Mouse (Mus musculus): ENCODE data around the gene Agrp.

Agrp gene

GRCm38 (mm10) chr8:105636963-105637510 is at the start of gene Agrp:
TSS of gene Agrp (minus strand) at chr8:105637393.
- TF ChIP-seq GATA4 (IDR thresholded peaks at IDR 0.05; ENCODE audit: insufficient replicate concordance, low read length): no peak

GRCm38 (mm10) chr8:105686551-105686950 is 49.4 kb upstream of the Agrp start:
- no peak for TF ChIP-seq GATA4 (IDR thresholded peaks at IDR 0.05; ENCODE audit: insufficient replicate concordance, low read length)

- no peak for TF ChIP-seq GATA4 (IDR thresholded peaks at IDR 0.05; ENCODE audit: insufficient replicate concordance, low read length)
These were observed 48.7 kb upstream of the Agrp start, which contains the start of gene Carmil2 for GRCm38 (mm10) chr8:105685796-105686308. TSS of gene Carmil2 (plus strand) at chr8:105686274.

- TF ChIP-seq GATA4 (IDR thresholded peaks at IDR 0.05; ENCODE audit: insufficient replicate concordance, low read length): no peak
These were observed 48.1 kb upstream of the Agrp start for GRCm38 (mm10) chr8:105685325-105685724.

- TF ChIP-seq GATA4 (IDR thresholded peaks at IDR 0.05; ENCODE audit: insufficient replicate concordance, low read length): no peak
These were observed 40.7 kb upstream of the Agrp start for GRCm38 (mm10) chr8:105677891-105678290.

GRCm38 (mm10) chr8:105661167-105661566 is 24.0 kb upstream of the Agrp start:
- no peak for TF ChIP-seq GATA4 (IDR thresholded peaks at IDR 0.05; ENCODE audit: insufficient replicate concordance, low read length)

- TF ChIP-seq GATA4 (IDR thresholded peaks at IDR 0.05; ENCODE audit: insufficient replicate concordance, low read length): no peak
These were observed 20.4 kb upstream of the Agrp start for GRCm38 (mm10) chr8:105657641-105658040.

- no peak for TF ChIP-seq GATA4 (IDR thresholded peaks at IDR 0.05; ENCODE audit: insufficient replicate concordance, low read length)
These were observed 11.7 kb upstream of the Agrp start for GRCm38 (mm10) chr8:105648929-105649328.

GRCm38 (mm10) chr8:105645205-105645604 is 8.0 kb upstream of the Agrp start:
- no peak for TF ChIP-seq GATA4 (IDR thresholded peaks at IDR 0.05; ENCODE audit: insufficient replicate concordance, low read length)

GRCm38 (mm10) chr8:105640511-105640910 is 3.3 kb upstream of the Agrp start:
- no peak for TF ChIP-seq GATA4 (IDR thresholded peaks at IDR 0.05; ENCODE audit: insufficient replicate concordance, low read length)

- TF ChIP-seq GATA4 (IDR thresholded peaks at IDR 0.05; ENCODE audit: insufficient replicate concordance, low read length): no peak
These were observed 2.6 kb upstream of the Agrp start for GRCm38 (mm10) chr8:105639835-105640234.

- no peak for TF ChIP-seq GATA4 (IDR thresholded peaks at IDR 0.05; ENCODE audit: insufficient replicate concordance, low read length)
These were observed 1.3 kb upstream of the Agrp start for GRCm38 (mm10) chr8:105638510-105638909.

GRCm38 (mm10) chr8:105637601-105638041 is 428 bp upstream of the Agrp start:
- no peak for TF ChIP-seq GATA4 (IDR thresholded peaks at IDR 0.05; ENCODE audit: insufficient replicate concordance, low read length)

GRCm38 (mm10) chr8:105636018-105636962 is 903 bp downstream of the Agrp start, which contains the start of gene Ctcf:
TSS of gene Ctcf (plus strand) at chr8:105636568.
- TF ChIP-seq GATA4 (IDR thresholded peaks at IDR 0.05; ENCODE audit: insufficient replicate concordance, low read length): peak; percentile 89; the same call in 1 of the 2 replicates

- TF ChIP-seq GATA4 (IDR thresholded peaks at IDR 0.05; ENCODE audit: insufficient replicate concordance, low read length): no peak
These were observed 1.7 kb downstream of the Agrp start for GRCm38 (mm10) chr8:105635481-105635880.
